Mouse (Mus musculus) neural tube, embryonic 11.5 days (tissue): Measurements from ENCODE around the gene Mettl26. TPM values are rescaled to one million over a fixed set of nuclear protein-coding genes. Genes with fewer than 3 reads are reported as not detected.

ENCODE experiments used
- ATAC-seq: fragments of 200-750 bp; cut with Nextera tagmentation; 2 replicates; pipeline ENCODE4 v1.8.0; 2017; ENCODE audit warnings: moderate number of reproducible peaks, mild to moderate bottlenecking, moderate TSS enrichment, moderate library complexity; ENCODE audit not compliant: insufficient read depth, low FRiP score, low TSS enrichment
- DNase-seq: peaks from one replicate; pipeline ENCODE4 v3.0.0-alpha.2; 2015; ENCODE audit warnings: low spot score
- H3K27ac ChIP-seq: fragments of 300-500 bp; sonication (generic); 2 replicates; pipeline ENCODE4 v1.5.1; 2014; ENCODE audit warnings: low read depth, mild to moderate bottlenecking, low read length
- H3K27me3 ChIP-seq: fragments of 300-500 bp; sonication (generic); 2 replicates; pipeline ENCODE4 v1.6.1; 2014; ENCODE audit warnings: mild to moderate bottlenecking, low read length, mixed read lengths; ENCODE audit not compliant: control insufficient read depth, insufficient read depth
- H3K36me3 ChIP-seq: fragments of 300-500 bp; sonication (generic); 2 replicates; pipeline ENCODE4 v1.6.1; 2014; ENCODE audit warnings: mild to moderate bottlenecking, low read length, moderate library complexity, mixed read lengths; ENCODE audit not compliant: control insufficient read depth, insufficient read depth
- H3K4me1 ChIP-seq: fragments of 300-500 bp; sonication (generic); 2 replicates; pipeline ENCODE4 v1.6.1; 2014; ENCODE audit warnings: low read length, mixed read lengths; ENCODE audit not compliant: control insufficient read depth, insufficient read depth
- H3K4me2 ChIP-seq: fragments of 300-500 bp; sonication (generic); 2 replicates; pipeline ENCODE4 v1.6.1; 2014; ENCODE audit warnings: low read depth, mild to moderate bottlenecking, moderate library complexity
- H3K4me3 ChIP-seq: fragments of 300-500 bp; sonication (generic); 2 replicates; pipeline ENCODE4 v1.5.1; 2014; ENCODE audit warnings: low read depth, low read length
- H3K9ac ChIP-seq: fragments of 300-500 bp; sonication (generic); 2 replicates; pipeline ENCODE4 v1.6.1; 2014; ENCODE audit warnings: mild to moderate bottlenecking, low read length
- H3K9me3 ChIP-seq: fragments of 300-500 bp; sonication (generic); 2 replicates; pipeline ENCODE4 v1.6.1; 2016; ENCODE audit warnings: low read length; ENCODE audit not compliant: control insufficient read depth
- WGBS: fragments of 180-500 bp; shearing (Covaris S2); extraction: QIAGEN DNeasy Blood & Tissue Kit; methylation state at CpG from one replicate; pipeline ENCODE4 v1.1.7; 2014; 5-methylcytosine and 5-hydroxymethylcytosine counted together
- polyA plus RNA-seq: library from polyadenylated mRNA; unstranded; fragments of >200 nt; fragmentation: Nextera tagmentation; extraction: Ambion mirVana; gene quantifications from 2 replicates; pipeline ENCODE4 v1.2.1, GENCODE M21; 2014

The Mettl26 gene
- 57.8 and 58.8 TPM in 2 replicates for polyA plus RNA-seq

DNA sequence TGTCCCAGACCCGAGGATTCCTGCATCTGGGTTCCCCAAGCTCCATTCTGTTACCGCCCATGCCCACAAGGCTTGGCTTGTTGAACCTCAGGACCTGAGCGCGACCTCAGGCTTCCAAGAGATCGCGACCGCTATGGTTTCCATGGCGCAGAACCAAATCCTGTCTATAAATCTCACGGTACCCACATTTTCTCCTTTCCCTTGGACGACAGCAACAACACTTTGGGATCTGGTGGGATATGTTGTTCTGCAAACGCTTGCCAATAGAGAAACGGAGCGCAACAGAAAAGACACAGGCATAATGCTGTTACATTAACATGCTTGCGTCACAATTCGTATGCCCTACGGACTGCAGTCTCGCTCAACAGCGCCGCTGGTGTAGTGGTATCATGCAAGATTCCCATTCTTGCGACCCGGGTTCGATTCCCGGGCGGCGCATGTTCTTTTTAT lies at the start of gene Mettl26:
Mettl26 (plus strand) TSS at position 354 of the 450 bp plus-strand sequence.
- DNase-seq (peak; percentile 93), ATAC-seq (peak; percentile 58)
- no peaks in the 10 kb centered on the region for H3K27me3 ChIP-seq
- H3K4me1 ChIP-seq = peaks cover 13% of the 10 kb centered on the region
- H3K4me3 ChIP-seq = peak within 1 kb of the TSS; percentile 72
- no peaks in the 10 kb centered on the region for H3K9me3 ChIP-seq
- H3K27ac ChIP-seq = peak within 1 kb of the TSS; percentile 85
- WGBS = under 1% methylated on average over 25 of the region's 25 CpGs
- H3K9ac ChIP-seq = peak within 1 kb of the TSS; percentile 86
- H3K36me3 ChIP-seq = peaks cover 7% of the 10 kb centered on the region; the same call in 1 of the 2 replicates
- H3K4me2 ChIP-seq = peak within 1 kb of the TSS; percentile 97

DNA sequence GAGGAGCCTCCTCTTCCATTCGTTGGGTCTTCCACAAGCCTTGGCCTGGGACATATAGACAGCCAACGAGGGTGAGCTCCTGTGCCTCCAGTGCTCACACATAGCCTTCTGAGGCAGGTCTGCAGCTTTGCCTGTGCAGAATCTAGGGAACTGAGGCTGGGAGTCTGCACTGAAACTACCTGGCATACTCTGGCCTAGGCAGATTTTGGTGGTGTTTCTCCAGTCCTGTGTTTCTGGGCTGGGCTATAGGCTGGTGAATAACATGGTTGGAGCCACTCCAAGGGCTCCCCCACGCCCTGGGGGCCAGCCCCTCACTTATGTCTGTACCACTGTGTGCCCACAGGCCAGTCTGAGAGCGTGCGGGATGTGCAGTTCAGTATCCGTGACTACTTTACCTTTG lies 49.6 kb upstream of the Mettl26 start:
- WGBS = 90% methylated on average over 6 of the region's 6 CpGs
- no peak overlapping the region for H3K4me3 ChIP-seq
- no peaks in the 10 kb centered on the region for H3K9me3 ChIP-seq
- no peak overlapping the region for H3K27ac ChIP-seq
- no peak overlapping the region for H3K4me2 ChIP-seq
- DNase-seq (no peak), ATAC-seq (no peak)
- peaks cover 1% of the 10 kb centered on the region; the same call in 1 of the 2 replicates for H3K27me3 ChIP-seq
- no peak overlapping the region for H3K9ac ChIP-seq
- H3K36me3 ChIP-seq = peaks cover 1% of the 10 kb centered on the region
- peaks cover 26% of the 10 kb centered on the region for H3K4me1 ChIP-seq

DNA sequence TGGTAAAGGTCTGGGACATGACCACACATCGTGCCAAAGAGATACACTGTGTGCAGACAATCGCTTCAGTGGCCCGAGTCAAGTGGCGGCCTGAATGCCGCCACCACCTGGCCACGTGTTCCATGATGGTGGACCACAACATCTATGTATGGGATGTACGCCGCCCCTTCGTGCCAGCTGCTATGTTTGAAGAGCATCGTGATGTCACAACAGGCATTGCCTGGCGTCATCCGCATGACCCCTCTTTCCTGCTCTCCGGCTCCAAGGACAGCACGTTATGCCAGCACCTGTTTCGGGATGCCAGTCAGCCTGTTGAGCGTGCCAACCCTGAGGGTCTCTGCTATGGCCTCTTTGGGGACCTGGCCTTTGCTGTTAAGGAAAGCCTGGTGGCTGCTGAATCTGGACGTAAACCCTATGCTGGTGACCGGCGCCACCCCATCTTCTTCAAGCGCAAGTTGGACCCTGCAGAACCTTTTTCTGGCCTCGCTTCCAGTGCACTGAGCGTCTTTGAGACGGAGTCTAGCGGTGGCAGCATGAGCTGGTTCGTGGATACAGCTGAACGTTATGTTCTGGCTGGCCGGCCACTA lies 48.8 kb upstream of the Mettl26 start:
- no peak overlapping the region for H3K4me2 ChIP-seq
- ATAC-seq (no peak), DNase-seq (no peak)
- peaks cover 34% of the 10 kb centered on the region for H3K4me1 ChIP-seq
- no peaks in the 10 kb centered on the region for H3K27me3 ChIP-seq
- H3K9me3 ChIP-seq = no peaks in the 10 kb centered on the region
- no peak overlapping the region for H3K9ac ChIP-seq
- no peak overlapping the region for H3K27ac ChIP-seq
- no peak overlapping the region for H3K4me3 ChIP-seq
- WGBS = 94% methylated on average over 27 of the region's 27 CpGs
- H3K36me3 ChIP-seq = peaks cover 9% of the 10 kb centered on the region

DNA sequence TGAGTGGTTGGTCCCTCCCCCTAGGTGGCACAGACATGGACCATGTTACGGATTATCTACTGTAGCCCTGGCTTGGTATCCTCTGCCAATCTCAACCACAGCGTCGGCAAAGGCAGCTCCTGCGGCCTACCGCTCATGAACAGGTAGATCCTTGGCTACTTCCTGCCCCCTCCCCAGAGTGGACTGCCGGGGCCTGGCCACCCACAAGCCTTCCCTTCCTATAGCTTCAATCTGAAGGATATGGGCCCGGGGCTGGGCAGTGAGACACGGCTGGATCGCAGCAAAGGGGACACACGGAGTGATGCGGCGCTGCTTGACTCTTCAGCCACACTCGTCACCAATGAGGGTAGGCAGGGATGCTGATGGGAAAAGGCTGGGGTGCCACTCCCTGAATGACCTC lies 47.9 kb upstream of the Mettl26 start:
- Histone ChIP-seq H3K9me3 (no peaks in the 10 kb centered on the region), H3K4me3 (no peak overlapping the region), H3K9ac (no peak overlapping the region), H3K27ac (no peak overlapping the region), H3K4me2 (no peak overlapping the region), H3K27me3 (no peaks in the 10 kb centered on the region), H3K36me3 (peaks cover 15% of the 10 kb centered on the region), H3K4me1 (peaks cover 43% of the 10 kb centered on the region)
- WGBS = 96% methylated on average over 13 of the region's 13 CpGs
- DNase-seq (no peak), ATAC-seq (no peak)

DNA sequence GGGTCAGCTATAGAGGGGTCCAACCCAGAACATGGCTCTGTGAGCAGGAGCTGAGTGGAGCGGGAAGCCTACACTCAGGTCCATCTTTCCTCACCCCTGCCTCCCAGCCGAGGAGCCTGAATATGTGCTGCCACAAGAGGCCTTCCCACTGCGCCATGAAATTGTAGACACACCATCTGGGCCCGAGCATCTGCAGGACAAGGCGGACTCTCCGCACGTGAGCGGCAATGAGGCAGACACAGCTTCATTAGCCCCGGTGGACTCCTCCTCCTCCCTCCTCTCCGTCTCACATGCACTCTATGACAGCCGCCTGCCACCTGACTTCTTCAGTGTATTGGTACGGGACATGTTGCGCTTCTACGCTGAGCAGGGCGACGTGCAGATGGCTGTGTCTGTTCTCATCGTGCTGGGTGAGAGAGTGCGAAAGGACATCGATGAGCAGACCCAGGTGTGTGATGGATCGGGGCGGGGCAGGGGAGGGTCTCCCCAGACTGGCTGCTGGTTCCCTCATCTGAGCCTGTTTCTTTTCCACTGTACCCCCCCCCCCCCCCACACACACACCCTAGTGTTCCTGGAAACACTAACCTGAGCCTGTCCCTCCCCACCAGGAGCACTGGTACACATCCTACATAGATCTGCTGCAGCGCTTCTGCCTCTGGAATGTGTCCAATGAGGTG lies 47.2 kb upstream of the Mettl26 start:
- ATAC-seq = no peak
- H3K4me3 ChIP-seq = no peak overlapping the region
- H3K36me3 ChIP-seq = peaks cover 15% of the 10 kb centered on the region
- H3K4me1 ChIP-seq = peaks cover 46% of the 10 kb centered on the region
- no peak overlapping the region; the same call in 1 of the 2 replicates for H3K9ac ChIP-seq
- WGBS = 90% methylated on average over 22 of the region's 22 CpGs
- no peak for DNase-seq
- no peak overlapping the region for H3K27ac ChIP-seq
- no peaks in the 10 kb centered on the region for H3K27me3 ChIP-seq
- no peaks in the 10 kb centered on the region for H3K9me3 ChIP-seq
- H3K4me2 ChIP-seq = no peak overlapping the region

DNA sequence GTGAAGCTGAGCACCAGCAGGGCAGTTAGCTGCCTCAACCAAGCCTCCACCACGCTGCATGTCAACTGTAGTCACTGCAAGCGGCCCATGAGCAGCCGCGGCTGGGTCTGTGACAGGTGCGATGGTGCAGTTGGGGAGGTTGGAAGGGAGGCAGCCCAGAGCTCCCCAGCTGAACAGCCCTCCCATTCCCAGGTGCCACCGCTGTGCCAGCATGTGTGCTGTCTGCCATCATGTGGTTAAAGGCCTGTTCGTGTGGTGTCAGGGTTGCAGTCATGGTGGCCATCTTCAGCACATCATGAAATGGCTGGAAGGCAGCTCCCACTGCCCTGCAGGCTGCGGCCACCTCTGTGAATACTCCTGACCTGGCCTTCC lies 46.7 kb upstream of the Mettl26 start:
- H3K27ac ChIP-seq = no peak overlapping the region
- H3K27me3 ChIP-seq = no peaks in the 10 kb centered on the region
- H3K4me3 ChIP-seq = peak overlapping the region; percentile 46
- peaks cover 46% of the 10 kb centered on the region for H3K4me1 ChIP-seq
- no peak for ATAC-seq
- peaks cover 15% of the 10 kb centered on the region for H3K36me3 ChIP-seq
- H3K9ac ChIP-seq = no peak overlapping the region
- peak overlapping the region; percentile 82 for H3K4me2 ChIP-seq
- no peaks in the 10 kb centered on the region for H3K9me3 ChIP-seq
- WGBS = 81% methylated on average over 8 of the region's 8 CpGs
- no peak for DNase-seq

DNA sequence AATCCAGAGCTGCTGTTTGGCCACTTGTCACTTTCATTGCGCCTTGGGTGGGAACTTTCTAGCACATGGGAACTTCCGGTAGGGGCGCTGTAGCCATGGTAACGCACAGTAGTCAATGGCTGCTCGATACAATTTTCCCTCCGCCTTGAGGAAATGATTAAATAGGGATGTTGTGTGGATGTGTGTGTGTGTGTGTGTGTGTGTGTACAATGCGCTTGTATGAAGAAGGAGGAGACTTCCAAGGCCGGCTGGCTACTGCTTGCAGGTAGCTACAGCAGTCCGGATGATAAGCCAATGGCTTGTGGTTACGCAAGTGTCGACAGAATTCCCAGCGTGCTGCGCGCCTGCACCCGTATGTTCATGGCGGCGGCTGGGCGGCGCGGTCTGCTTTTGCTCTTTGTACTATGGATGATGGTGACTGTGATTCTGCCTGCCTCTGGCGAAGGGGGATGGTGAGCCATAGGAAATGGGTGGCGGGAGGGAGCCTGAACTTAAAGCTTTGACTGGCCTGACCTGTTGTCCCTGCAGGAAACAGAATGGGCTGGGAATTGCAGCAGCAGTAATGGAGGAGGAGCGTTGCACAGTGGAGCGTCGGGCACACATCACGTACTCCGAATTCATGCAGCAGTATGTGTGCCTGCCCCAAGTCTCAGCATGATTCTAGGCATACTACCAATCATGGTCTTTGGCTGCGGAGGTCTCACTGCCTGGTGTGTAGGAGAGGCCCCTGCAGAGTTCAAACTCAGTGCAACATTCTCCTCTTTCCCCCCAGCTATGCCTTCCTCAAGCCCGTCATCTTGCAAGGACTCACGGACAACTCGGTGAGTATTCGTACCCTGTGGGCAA lies 45.9 kb upstream of the Mettl26 start, which contains the start of gene Jmjd8:
Jmjd8 (plus strand) TSS at position 156 of the 846 bp plus-strand sequence.
- Histone ChIP-seq H3K27ac (peak within 1 kb of the TSS; percentile 63), H3K4me2 (peak within 1 kb of the TSS; percentile 82), H3K9me3 (no peaks in the 10 kb centered on the region), H3K9ac (peak within 1 kb of the TSS; percentile 77), H3K36me3 (peaks cover 15% of the 10 kb centered on the region), H3K4me1 (peaks cover 50% of the 10 kb centered on the region), H3K4me3 (peak within 1 kb of the TSS; percentile 46), H3K27me3 (no peaks in the 10 kb centered on the region)
- peak; percentile 36 for ATAC-seq
- WGBS = under 1% methylated on average over 32 of the region's 32 CpGs
- DNase-seq = peak; percentile 85

DNA sequence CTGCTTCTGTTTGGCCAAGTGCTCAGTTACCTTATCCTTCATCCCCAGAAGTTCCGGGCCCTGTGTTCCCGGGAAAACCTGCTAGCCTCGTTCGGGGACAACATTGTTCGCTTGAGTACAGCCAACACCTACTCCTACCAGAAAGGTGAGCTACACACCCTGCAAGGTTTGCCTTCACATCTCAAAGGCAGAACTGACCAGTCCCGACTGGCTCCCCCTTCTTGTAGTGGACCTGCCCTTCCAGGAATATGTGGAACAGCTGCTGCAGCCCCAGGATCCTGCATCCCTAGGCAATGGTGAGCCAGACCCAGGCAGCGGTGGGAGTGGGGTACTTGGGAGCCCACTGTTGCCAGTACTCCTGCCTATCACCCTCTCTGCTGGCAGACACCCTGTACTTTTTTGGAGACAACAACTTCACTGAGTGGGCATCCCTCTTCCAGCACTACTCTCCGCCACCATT lies 45.3 kb upstream of the Mettl26 start:
- Histone ChIP-seq H3K9me3 (no peaks in the 10 kb centered on the region), H3K4me1 (peaks cover 50% of the 10 kb centered on the region), H3K27me3 (no peaks in the 10 kb centered on the region), H3K4me3 (peak overlapping the region; percentile 46), H3K9ac (peak overlapping the region; percentile 77), H3K27ac (peak overlapping the region; percentile 63), H3K36me3 (peaks cover 15% of the 10 kb centered on the region), H3K4me2 (peak overlapping the region; percentile 82)
- no peak for DNase-seq
- WGBS = 48% methylated on average over 8 of the region's 8 CpGs
- no peak for ATAC-seq
